Mouse (Mus musculus): ENCODE results near the gene Clec16a.

- TF ChIP-seq POLR2A (IDR thresholded peaks at IDR 0.05; ENCODE audit: low read depth, low read length), result no peak
- no peak for TF ChIP-seq CTCF (conservative IDR thresholded peaks at IDR 0.05; ENCODE audit: insufficient read depth, insufficient read length, low read depth, low read length)
Observed at GRCm38 (mm10) chr16:10716696-10717095, 171.6 kb downstream of the Clec16a start.

All from kidney, adult 2 months (tissue).